Mouse (Mus musculus): ENCODE data around the gene Elp6.

DNA sequence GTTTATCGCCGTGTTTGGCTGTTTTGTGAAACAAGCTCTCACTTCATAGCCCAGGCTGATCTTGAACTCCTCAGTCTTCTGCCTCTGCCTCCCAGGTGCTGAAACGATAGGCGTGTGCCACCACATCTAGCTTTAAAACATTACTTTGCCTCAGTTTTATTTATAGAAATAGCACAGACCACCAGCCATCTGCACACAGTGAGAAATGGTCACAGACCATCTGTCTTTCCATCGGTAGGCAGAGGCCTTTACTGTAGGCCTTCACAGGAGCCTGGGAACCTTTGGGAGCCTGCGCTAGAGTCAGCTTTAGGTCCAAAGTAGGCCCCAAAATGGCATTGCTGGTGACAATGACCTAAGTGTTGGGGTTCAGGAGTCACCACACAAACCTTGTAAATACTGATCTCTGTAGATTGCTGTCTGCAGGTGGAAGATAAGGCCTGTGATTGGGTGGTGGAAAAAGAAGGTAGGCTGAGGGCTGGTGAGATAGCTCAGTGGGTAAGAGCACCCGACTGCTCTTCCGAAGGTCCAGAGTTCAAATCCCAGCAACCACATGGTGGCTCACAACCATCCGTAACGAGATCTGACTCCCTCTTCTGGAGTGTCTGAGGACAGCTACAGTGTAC is 20.8 kb upstream of the Elp6 start:
- no peak for TF ChIP-seq POLR2A (IDR thresholded peaks at IDR 0.05; ENCODE audit: borderline replicate concordance, insufficient read depth, low read length)
- no peak for TF ChIP-seq CTCF (IDR thresholded peaks at IDR 0.05; ENCODE audit: borderline replicate concordance, insufficient read depth, low read depth, low read length)
